ENCODE assay signal across 10 mouse cellular contexts in the genomic region with DNA sequence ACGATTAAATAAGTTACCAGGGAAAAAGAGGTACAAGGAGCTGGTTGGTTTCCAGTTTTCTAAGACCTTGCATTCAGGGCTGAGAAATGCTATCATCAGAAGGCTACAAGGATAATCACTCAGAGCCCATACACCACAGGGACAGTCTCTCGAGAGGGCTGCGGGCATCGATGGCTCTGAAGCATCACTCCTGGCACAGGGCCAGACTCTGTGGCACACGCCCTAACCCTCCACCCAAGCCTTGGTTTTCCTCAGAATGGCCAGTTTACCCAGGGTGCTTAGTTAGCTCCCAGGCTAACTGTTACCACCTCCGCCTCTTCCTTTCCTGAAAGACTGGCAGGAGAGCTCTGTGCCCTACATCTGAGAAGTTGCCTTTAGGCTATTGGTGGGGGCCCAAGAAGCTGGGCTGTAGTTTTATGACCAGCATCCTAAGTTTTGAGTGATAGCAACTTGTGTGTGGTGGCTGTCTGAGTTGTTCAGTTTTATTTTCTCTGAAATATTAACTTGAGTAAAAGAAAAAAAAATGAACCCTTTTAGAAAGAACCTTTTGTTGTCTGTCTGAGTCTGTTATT. TPM values are rescaled to one million over a fixed set of nuclear protein-coding genes. Genes with fewer than 3 reads are reported as not detected.
DNase-seq lines count a peak whose midpoint lies in the region; ATAC-seq and TF ChIP-seq lines count a peak whose summit lies in the region.
"Had no signal": no experiment of that assay in that cellular context is flagged by ENCODE, and none has a peak within 500 bp of the region (broad histone marks: within the 10 kb centered on the region; RNA-seq: fewer than 3 reads in every experiment).

No protein-coding gene starts in this region.

- H3K4me1 ChIP-seq in kidney, adult 2 months (ENCODE audit: control insufficient read depth, insufficient read depth, low read length) = peaks cover 29% of the 10 kb centered on the region
- H3K4me1 ChIP-seq in thymus, adult 2 months (replicated peaks; ENCODE audit: control insufficient read depth, insufficient read depth, low read length) = peaks cover 14% of the 10 kb centered on the region

- TF ChIP-seq CTCF in kidney, adult 2 months (conservative IDR thresholded peaks at IDR 0.05; ENCODE audit: insufficient read depth, insufficient read length, low read depth, low read length) = no peak
- no peak for TF ChIP-seq CTCF in thymus, adult 2 months (IDR thresholded peaks at IDR 0.05; ENCODE audit: borderline replicate concordance, control insufficient read depth, extremely low read depth, insufficient read depth, low read length, poor library complexity)

- H3K27ac ChIP-seq in kidney, adult 2 months (ENCODE audit: insufficient read depth, low read depth, low read length) = peak overlapping the region; percentile 61
- no peak overlapping the region for H3K27ac ChIP-seq in thymus, adult 2 months (ENCODE audit: control insufficient read depth, insufficient read depth, low read length)
- H3K27ac ChIP-seq: midbrain, embryonic 10.5 days had no signal

- peak; percentile 63 for DNase-seq in kidney, adult 2 months
- no peak for DNase-seq in kidney, adult 18-20 months
- DNase-seq in MN1 (ENCODE audit: low spot score) = peak; percentile 60
- peak; percentile 10 for DNase-seq in induced T-regulatory cell, adult 2 months (ENCODE audit: low read depth)
- no peak for DNase-seq in thymus, adult 2 months
- no peak for DNase-seq in frontal cortex, postnatal 36 days (ENCODE audit: low spot score in 2 of 2)
- DNase-seq in left cerebral cortex, postnatal 36 days (ENCODE audit: low spot score in 2 of 2) = no peak
- DNase-seq: cerebellum, adult 18-20 months had no signal

- no peaks in the 10 kb centered on the region for H3K36me3 ChIP-seq in kidney, adult 2 months (ENCODE audit: control insufficient read depth, insufficient read depth, low read length)
- H3K36me3 ChIP-seq in thymus, adult 2 months (ENCODE audit: control insufficient read depth, insufficient read depth, low read length) = no peaks in the 10 kb centered on the region
- H3K36me3 ChIP-seq: midbrain, embryonic 10.5 days had no signal

- peak; percentile 76 for ATAC-seq in megakaryocyte progenitor cell, adult 5-6 weeks (replicated peaks; ENCODE audit: poor library complexity)

- intact Hi-C loops in left cerebral cortex, postnatal 36 days (cut with DNase I) = no loop called here

- no peaks in the 10 kb centered on the region for H3K27me3 ChIP-seq in kidney, adult 2 months (replicated peaks; ENCODE audit: control insufficient read depth, insufficient read depth, low read length)
- no peaks in the 10 kb centered on the region for H3K27me3 ChIP-seq in thymus, adult 2 months (ENCODE audit: control insufficient read depth, insufficient read depth, low read length)

- WGBS in kidney, adult 2 months = 21% methylated on average over 6 of the region's 6 CpGs
- 38% methylated on average over 6 of the region's 6 CpGs for WGBS in thymus, adult 2 months

- H3K4me3 ChIP-seq in kidney, adult 2 months (ENCODE audit: insufficient read depth, low read depth, low read length) = no peak overlapping the region
- H3K4me3 ChIP-seq in thymus, adult 2 months (ENCODE audit: control insufficient read depth, insufficient read depth, low read length) = no peak overlapping the region
- H3K4me3 ChIP-seq: midbrain, embryonic 10.5 days had no signal

- TF ChIP-seq POLR2A in kidney, adult 2 months (IDR thresholded peaks at IDR 0.05; ENCODE audit: low read depth, low read length) = no peak
- TF ChIP-seq POLR2A in thymus, adult 2 months (IDR thresholded peaks at IDR 0.05; ENCODE audit: control insufficient read depth, extremely low read depth, insufficient read depth, low read length, poor library complexity) = no peak

RNA-seq across cellular contexts. Expression of a gene that starts 57.9 kb away (rescaled TPM):
- polyA plus RNA-seq in kidney, adult 2 months (2012; rRNA removed) = 40.3 and 47.0 TPM in 2 replicates
- total RNA-seq in megakaryocyte progenitor cell, adult 5-6 weeks (2015) = 23.0 and 26.2 TPM in 2 replicates
- 22.7 and 25.4 TPM in 2 replicates for total RNA-seq in megakaryocyte progenitor cell, adult 5-6 weeks (2017)
- polyA plus RNA-seq in thymus, adult 2 months (2012; rRNA removed) = 104 and 130 TPM in 2 replicates
- 10 to 100 TPM; 17.9 to 22.9 TPM for total RNA-seq in left cerebral cortex, postnatal 36 days (2021)

Comparison
In these comparisons a context has a peak if more than half of its experiments do, and no peak if none do; other contexts are left out.
1. DNase-seq: peak in kidney, adult 2 months (single experiment), MN1 (single experiment) and induced T-regulatory cell, adult 2 months (single experiment); none in kidney, adult 18-20 months (single experiment), thymus, adult 2 months (single experiment), frontal cortex, postnatal 36 days (0 of 2) and left cerebral cortex, postnatal 36 days (0 of 2).